Mouse (Mus musculus) testis, adult 2 months (tissue): ENCODE data around the gene C1ql4.

Source experiments
- CTCF ChIP-seq: fragments of 200-500 bp; IDR thresholded peaks from 2 replicates; pipeline ENCODE4 v1.5.1; 2012; ENCODE audit warnings: low read depth, mild to moderate bottlenecking, inconsistent platforms, low read length, moderate library complexity; ENCODE audit not compliant: control insufficient read depth, insufficient read depth, insufficient replicate concordance
- POLR2A ChIP-seq: fragments of 200-500 bp; IDR thresholded peaks from 2 replicates; pipeline ENCODE4 v1.6.1; 2012; ENCODE audit warnings: low read depth, mild to moderate bottlenecking, inconsistent platforms, low read length, moderate library complexity; ENCODE audit not compliant: control insufficient read depth

- TF ChIP-seq CTCF (peak; percentile 91), POLR2A (no peak)
Measured at GRCm38 (mm10) chr15:99056332-99056731, 31.3 kb downstream of the C1ql4 start.
